Mouse (Mus musculus): ENCODE measurements around the gene Efcab11.

- TF ChIP-seq TAL1 (IDR thresholded peaks at IDR 0.05; ENCODE audit: low read length) = no peak
- no peak for TF ChIP-seq GATA1 (IDR thresholded peaks at IDR 0.05; ENCODE audit: low read length)
Observed at GRCm38 (mm10) chr12:99736971-99737370, 147.3 kb downstream of the Efcab11 start.

Measured in erythroblast, embryonic 14.5 days (primary cell).